Mouse (Mus musculus) urinary bladder, postnatal 10 days (tissue): ENCODE data around the gene Mvp.
A peak's percentile ranks its signal among the peaks of the same experiment; 100 is the strongest.

ENCODE experiments used
- DNase-seq: peaks from one replicate; pipeline ENCODE4 v3.0.0; 2022; ENCODE audit warnings: low spot score

Gene Mvp

DNA sequence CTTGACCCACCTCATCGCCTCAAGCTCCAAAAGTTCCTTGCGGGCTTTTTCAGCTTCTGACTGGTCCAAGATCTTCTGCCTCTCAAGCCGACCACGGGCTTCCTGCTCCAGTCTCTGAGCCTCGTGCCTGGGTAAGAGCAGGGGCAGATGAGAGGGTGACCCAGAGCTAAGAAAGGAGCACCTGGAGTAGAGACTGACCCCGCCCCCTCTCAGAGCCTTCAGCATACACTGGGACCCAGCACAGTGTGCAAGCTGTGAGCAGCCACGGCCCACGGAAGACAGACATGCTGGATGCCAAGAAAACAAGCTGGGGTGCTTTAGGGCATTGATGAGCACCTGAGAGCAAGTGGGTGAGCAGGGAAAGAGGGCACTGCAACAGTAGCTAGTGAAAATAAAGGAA, 25.6 kb downstream of the Mvp start:
- no peak for DNase-seq

DNA sequence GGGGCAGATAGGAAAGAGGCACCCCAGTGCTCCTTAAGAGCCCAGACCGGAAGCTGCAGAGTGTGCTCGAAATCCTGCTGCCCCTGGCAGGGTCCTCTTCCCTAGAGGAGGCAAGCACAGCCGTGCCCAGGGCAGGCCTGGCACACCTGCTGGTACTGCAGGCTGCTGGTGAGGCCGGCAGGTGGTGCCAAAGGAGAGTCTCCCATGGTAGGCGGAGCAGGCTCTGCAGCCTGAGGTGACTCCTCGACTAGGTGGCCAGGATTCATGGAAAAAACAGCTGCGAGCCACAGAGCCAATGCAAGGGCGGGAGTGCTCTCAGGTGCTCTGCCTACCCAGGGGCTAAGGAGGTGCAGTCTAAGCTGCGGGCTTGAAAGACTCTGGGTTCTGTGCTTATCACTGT, 28.1 kb downstream of the Mvp start:
- no peak for DNase-seq

DNA sequence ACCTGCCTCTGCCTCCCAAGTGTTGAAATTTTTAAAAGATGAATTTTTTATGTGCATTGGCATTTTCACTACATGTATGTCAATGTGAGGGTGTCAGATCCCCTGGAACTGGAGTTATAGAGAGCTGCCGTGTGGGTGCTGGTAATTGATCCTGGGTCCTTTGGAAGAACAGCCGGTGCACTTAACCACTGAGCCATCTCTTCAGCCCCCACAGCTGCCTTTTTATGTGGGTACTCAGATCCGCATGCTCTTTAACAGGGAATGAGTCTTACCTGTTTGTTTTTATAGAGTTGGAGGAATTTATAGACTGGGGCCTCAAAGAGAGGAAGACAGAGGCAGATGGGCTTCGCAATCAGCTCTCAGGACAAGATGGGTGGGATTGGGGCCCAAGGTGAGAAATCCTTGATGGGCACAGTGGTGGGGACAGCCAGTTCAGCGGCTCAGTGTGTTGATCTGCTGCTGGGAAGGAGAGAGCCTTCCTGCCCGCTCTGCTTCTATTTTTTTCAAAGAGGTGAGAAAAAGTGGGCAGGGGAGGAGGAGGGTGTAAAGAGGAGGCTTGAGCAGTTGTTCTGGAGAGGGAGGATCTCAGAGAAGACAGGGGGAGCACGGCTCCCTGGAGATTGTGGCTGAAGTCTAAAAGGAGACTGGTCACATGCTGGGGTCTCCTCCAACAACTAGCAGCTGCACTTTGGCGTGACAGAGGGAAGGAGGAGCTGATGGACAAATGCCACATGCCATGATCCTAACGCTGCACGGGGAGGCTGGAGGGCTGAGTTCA, 29.6 kb downstream of the Mvp start:
- DNase-seq = no peak

DNA sequence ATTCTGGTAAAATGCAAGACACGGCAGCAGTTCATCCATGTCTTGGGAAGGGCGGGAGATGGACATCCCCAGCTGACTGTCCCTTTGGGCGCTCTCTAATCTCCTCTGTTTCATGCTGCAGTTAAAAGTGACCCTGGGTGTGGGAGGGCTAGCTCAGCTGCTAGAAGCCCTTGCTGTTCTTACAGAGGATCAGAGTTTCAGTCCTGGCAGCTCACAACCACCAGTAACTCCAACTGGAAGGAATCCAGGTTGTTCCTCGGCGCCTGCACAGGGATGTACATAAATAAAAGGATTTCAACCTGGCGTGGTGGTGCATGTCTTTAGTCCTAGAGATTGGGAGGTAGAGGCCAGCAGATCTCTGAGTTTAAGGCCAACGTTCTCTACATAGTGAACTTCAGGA, 31.3 kb downstream of the Mvp start:
- no peak for DNase-seq

DNA sequence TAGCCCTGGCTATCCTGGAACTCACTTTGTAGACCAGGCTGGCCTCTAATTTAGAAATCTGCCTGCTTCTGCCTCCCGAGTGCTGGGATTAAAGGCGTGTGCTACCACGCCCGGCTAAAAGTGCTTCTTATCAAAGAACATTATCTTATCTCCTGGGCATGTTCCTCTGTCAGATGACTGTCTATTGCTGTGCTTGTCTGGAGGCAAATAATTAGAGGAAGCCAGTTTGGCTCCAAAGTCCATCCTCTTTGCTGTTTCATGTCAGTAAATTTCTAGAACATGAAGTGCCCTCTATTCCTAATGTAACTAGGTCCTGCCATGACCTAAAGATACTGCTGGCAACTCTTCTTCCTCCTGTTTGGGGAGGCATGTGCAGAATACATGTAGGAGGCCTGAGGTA, 32.4 kb downstream of the Mvp start:
- no peak for DNase-seq

DNA sequence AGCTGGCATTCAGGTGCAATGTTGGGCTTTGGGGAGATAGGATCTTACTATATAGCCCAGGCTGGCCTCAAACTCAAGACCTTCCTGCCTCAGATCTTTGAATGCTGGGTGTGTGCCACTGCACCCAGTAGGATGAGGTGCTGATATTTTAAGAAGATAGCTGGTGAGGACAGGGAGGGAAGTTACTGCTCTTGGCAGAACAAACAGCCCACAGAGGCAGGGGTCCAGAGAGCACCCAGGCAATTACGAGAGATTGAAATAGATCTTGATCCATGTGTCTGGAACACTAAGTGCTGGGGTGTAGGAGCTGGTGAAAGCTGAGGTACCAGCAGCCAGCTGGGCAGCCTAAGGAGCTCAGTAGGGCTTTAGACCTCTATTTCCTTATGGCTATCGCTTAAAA, 32.8 kb downstream of the Mvp start:
- no peak for DNase-seq

DNA sequence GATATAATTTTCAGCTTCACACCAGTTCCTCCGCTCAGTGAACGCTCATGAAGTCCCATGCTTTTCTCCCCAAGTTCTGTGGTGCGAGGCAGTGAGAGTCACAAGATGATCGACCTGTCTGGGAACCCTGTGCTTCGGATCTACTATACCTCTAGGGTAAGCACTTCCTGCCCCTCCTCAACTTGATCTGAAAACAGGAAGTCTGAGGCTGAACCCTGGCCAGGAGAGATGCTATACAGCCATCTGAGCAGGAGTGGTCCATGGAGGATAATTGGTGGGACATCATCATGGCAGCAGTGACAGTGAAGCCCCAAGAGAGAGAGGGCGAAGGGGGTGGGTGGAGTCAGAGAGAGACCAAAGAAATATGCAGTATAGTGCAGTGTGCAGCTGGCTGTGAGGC, 35.6 kb downstream of the Mvp start:
- DNase-seq = no peak

DNA sequence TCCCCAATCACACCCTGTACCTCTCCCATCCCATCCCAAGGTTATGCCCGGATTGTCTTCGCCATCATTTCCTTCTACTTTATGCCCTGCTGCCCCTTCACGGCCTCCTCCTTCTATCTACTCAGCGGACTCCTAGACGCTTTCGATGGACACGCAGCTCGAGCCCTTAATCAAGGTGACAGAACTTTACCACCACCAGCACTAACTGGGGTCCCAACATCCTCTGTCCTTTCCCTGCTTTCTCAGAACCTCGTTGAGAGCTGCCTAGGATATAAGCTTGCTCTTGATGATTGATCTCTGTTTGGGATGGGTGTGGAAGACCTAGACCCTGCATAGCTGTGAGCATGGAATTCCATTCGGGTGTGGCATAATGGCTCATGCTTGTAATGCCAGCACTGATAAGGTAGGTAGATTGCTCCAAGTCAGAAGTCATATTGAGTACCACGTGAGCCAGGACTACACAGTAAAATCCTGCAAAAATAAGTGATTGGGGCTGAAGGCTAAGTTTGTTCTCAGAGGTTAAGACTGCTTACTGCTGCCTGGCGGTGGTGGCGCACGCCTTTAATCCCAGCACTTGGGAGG, 37.5 kb downstream of the Mvp start:
- DNase-seq = no peak

DNA sequence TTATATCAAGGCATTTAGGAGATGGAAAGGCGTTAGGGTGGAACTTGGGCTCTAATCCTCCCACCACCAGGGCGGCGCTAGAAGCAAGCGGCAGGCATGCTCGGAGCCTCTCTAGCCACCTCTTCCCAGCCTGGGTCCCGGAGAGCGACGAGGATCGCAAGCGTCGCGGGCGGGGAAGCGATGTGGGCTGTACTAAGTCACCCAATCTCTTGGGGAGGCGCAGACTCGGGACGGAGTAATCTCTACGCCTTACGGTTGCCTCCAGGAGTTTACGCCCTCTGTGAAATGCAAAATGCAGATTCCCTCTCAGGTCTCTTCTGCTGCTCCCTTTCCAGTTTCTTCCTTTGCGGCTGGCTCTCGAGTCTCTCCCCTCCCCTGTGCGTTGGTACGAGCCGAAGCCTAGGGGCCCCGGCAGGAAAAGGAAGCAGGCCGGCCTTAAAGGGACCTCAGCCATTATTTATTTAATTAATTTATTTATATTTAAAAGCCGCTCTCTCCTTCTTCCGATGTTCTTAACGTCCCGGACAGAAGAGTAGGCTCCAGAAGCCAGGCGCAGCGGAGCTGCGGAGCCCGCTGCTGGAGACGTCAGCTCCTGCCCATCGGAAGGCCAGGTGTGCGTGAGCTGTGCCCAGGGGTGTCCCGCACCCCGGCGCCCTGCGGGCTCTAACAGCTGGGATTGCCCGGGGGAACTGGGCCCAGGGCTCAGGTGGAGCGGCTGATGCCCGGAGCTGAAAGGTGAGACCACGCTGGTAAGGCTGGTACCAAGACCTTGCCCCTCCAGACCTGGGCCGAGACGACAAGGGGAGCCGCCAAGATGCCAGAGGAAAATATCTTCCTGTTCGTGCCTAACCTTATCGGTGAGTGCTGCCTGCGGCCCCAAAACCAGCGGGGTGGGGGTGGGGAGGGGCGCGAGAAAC, 38.2 kb downstream of the Mvp start, which contains the start of gene Cdiptos:
Gene Cdiptos (minus strand): TSS at position 149 of the 917 bp plus-strand sequence.
- peak; percentile 88 for DNase-seq

DNA sequence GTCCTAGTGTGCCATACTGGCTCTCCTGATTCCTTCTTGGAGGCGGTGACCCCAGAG, 38.7 kb downstream of the Mvp start, which contains the start of gene Cdipt:
Gene Cdipt (plus strand): TSS at position 22 of the 57 bp plus-strand sequence.
- DNase-seq = no peak

DNA sequence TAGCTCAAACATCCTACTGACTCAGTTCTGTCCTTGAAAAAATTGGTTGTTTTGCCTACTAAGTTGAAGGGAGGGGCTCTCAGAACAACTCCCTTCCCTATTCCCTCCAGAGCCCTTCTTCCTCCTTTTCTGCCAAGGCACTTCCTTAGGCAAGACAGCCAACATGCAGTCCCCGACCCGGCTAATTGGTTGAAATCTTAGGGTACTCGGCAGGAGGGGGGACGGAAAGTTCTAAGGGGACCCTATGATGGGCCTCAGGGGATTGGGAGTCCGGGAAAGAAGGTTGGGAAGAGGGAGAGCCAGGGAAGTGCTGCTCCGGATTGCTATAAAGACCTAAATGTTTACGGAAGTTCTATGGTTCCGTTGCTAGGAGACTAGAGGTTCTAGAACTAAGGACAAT, 38.9 kb downstream of the Mvp start:
- DNase-seq = no peak

DNA sequence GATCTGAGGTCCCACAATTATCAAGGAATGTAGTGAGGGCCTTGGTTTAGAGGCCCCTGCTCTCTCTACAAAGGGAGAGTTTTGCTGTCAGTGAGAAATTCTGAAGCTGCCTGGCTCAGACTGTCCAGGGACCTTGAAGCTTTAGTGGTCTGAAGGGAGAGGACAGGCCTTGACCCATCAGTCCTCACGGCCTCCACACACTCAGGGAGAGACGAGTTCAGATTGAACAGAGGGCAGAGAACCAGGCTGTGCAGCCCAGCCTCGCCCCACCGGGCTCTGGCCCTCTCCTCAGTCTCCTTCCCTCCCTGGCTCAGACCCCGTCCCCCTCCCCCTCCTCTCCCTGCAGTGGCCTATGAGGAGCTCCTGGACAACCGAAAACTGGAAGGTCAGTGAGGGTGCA, 47.1 kb downstream of the Mvp start:
- no peak for DNase-seq

DNA sequence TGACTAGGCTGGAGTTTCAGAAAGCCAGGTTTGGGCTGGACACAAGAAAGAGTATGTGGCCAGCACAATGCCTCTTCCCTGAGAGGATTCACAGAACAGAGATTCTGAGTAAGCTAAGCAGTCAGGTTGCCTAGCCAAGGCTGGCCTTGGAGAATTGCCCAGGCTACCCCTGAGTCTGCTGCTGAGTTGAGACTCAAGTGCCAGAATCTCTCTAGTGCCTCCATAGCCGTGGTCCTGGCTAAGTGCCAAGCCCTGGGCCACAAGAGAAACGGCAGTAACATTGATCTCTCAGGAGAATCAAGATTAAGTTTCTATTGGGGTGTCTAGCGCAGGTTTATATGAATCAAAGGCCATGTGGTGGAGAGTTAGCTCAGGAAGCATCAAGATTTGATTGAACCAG, 48.9 kb downstream of the Mvp start:
- no peak for DNase-seq

DNA sequence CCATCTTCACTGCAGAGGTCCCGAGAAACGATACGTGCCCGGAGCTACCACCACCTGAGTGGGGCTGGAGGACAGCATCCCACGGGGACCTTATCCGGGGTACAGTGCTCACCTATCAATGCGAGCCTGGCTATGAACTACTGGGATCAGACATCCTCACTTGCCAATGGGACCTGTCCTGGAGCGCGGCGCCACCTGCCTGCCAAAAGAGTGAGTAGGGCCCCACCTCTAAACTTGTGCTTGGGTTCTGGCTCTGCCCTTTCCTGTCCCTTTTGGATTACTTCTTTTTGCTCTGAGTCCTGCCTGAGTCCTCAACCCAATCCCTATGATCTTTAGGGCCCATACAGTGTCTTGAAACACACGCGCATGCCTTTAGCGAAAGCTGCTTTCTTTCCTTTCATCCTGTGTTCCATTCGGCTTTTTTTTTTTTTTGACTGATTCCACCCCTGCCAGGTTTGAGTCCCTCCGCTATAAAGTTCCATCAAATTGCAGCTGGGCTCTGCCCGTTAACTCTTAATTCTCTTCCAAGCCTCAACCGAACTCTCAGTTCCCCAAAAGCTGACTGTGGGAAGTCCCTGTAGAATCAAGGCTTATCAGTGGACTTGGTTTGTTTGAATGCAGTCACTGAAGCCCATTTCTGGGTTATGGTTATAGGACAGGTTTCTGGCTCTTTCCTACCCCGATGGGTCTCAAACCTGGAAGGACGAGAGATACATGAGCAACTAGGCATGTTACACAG, 50.7 kb downstream of the Mvp start:
- DNase-seq = no peak

DNA sequence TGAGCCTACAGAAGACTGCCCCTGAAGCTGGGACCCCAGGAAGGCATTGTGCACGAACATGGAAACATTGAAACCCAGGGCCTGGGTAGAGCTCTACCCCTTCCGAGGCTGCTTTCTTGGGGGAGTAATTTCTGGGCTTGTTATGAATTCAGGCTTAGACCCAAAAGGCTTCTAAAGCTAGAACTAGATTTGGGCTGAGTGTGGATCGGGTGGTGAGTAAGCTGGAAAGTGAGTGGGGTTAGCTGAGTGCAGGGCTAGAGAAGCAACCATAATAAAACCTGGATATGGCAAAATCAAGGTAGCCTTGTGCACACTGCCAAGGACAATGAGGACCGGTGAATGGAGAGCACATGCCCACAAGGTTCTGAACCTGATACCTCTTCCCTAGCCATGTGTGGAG, 52.5 kb downstream of the Mvp start:
- no peak for DNase-seq

DNA sequence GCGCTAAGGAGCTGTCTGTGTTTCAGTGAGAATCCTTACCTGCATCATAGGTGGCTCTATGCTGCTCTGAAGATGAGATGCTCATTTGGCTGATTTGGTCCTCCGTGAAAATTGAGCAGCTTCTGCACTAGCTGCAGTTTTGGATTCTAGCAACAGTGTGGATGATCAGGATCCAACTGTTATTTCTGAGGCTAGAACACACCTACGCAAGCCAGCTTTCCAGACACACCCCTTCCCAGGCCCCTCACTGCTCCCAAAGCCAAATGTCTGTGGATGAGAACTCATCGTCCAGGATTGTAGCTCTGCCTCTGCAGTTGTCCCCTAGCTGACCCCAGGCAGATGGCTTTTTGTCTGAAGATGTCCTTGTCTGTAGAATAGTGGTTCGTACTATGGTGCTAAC, 53.3 kb downstream of the Mvp start:
- no peak for DNase-seq

DNA sequence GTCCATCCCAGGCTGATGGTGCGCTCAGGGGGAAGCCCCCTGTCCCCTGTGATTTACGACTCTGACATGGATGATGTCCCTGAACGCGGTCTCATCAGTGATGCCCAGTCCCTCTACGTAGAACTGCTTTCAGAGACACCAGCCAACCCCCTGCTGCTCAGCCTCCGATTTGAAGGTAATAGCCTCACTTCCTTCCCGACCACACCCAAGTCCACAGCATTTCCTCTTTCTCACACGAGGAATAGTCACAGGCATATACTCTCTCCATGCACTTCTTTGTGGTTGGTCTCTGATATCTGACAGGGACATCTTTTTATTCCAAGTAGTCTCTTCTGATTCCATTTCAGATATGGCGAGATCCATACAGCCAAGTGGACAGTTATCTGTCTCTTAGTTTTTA, 54.6 kb downstream of the Mvp start:
- DNase-seq = no peak

DNA sequence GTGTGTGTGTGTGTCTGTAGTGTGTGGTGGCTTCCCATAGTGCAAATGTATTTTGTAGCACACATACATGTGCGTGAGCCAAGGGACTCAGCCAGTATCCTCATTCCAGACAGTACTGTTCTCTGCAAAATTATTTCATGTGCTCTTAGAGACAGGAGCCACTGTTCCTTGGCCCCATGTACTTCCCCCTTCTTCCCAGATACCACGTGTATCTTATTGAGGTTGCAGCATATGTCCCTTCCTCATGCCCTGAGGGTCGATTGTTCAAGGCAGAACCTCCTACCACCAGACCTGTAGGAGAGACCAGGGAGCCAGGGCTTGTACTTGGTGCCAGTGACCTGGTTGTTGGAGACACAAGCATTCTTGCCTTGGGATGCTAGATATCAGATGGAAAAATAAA, 59.3 kb downstream of the Mvp start:
- no peak for DNase-seq

DNA sequence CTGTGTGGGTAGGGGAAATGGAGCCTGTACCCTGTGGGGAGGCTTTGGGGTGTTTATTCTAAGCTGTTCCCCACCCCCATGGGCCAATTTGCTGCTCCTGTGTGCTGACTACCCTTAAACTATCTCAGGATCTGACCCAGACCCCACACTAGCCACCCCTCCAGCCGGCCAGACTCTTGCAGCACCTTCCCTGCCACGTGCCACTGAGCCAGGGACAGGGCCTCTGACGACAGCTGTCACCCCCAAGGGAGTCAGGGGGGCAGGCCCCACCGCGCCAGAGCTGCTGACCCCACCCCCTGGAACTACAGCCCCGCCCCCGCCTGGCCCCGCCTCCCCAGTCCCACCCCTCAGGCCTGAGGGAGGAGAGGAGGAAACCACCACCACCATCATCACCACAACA, 61.8 kb downstream of the Mvp start:
- DNase-seq = no peak

DNA sequence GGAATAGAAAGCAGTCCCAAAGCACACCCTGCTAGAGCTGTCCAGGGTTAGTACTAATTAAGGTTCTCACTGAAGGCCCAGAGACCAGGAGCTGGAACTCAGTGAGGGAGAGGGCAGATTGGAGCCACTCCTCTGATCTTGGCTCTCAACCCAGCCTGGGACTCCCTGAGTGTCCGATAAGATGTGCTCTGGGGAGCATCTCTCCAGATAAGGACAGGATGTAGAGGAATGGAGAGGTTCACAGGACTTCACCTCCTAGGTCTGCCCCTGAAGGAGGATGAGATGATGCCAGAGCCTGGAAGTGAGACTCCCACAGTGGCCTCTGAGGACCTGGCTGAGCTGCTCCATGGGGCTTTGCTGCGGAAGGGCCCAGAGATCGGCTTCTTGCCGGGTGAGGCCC, 62.7 kb downstream of the Mvp start:
- no peak for DNase-seq

DNA sequence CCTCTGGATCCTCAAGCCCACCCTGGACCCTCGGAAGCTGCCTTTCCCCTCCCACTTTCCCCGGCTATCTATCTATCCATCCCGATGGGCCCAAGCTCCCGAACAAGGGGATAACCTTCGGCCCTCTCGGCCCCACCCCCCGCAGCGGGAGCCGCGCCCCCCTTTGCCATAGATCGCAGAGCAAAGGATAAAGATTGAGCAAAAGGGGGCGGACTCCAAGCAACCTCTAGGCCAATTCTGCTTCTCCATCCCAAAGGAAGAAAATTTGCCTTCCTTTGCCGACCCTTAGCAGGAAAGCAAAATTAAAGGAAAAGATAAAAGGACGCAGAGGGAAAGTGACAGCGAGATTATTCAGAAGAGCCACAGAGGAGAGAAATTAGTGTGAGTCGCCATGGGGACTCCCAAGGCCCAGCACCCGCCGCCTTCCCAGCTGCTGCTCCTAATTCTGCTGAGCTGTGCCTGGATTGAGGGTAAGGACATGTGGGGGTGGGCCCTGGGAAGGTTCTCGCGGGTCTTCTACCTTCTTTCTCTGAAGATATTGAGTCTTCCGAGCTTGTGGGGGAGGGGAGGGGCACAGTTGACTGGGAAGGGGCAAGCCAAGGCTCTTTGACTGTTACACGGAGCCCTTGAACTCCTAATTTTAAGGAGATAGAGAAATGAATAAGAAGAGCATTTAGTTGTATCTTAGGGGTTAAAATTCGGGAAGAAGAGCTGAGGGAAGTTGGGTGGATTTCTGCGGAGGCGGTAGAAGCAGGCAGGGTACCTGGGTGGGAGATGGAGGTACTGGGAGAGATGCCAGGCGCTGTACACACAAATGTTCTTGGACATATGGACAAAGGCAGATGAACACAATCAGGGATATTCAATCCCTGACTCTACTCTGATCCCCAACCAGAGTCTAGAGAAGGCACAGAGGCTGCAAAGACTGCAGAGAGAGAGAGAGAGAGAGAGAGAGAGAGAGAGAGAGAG, 63.5 kb downstream of the Mvp start:
- no peak for DNase-seq
